Mouse (Mus musculus): ENCODE data around the gene Gabrr1. TPM values are rescaled to one million over a fixed set of nuclear protein-coding genes. Genes with fewer than 3 reads are reported as not detected.

Gabrr1 gene
- polyA plus RNA-seq (2017; shearing (Covaris generic)) = not detected

DNA sequence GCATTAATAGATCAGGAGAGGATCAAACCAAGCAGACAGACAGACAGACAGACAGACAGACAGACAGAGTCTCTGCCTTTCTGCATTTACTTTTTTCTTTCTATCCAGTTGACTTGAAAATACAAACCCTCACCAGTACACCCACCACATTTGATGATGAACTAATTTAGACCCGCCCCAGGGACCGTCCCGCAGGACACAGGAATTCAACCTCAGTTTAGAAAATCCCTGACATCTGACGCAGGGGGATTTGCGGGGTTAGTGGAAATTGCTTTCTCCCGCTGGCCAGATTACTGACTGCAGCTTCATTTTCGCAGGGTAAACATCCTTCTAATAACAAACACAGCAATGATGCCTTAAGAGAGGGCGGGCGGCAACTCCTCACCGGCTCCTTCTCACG lies at the start of gene Gabrr1:
Gabrr1 (plus strand) TSS at position 301 of the 400 bp plus-strand sequence.

DNA sequence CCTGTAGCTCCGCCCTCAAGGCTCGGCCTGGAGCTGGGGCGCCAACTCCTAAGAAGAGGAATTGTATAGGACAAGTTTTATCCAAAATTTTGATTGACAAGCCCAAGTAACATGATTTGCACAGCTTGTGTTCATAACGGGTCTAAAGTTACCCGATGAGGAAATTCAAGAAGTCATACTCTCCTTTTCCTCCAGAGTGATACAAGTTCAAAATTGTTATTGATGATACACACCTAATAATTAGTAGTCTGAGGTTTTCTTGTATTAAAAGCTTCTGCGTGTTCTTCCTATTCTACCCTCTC lies 57.4 kb downstream of the Gabrr1 start, which contains the start of gene Pm20d2:
Pm20d2 (minus strand) TSS at position 3 of the 302 bp plus-strand sequence.

DNA sequence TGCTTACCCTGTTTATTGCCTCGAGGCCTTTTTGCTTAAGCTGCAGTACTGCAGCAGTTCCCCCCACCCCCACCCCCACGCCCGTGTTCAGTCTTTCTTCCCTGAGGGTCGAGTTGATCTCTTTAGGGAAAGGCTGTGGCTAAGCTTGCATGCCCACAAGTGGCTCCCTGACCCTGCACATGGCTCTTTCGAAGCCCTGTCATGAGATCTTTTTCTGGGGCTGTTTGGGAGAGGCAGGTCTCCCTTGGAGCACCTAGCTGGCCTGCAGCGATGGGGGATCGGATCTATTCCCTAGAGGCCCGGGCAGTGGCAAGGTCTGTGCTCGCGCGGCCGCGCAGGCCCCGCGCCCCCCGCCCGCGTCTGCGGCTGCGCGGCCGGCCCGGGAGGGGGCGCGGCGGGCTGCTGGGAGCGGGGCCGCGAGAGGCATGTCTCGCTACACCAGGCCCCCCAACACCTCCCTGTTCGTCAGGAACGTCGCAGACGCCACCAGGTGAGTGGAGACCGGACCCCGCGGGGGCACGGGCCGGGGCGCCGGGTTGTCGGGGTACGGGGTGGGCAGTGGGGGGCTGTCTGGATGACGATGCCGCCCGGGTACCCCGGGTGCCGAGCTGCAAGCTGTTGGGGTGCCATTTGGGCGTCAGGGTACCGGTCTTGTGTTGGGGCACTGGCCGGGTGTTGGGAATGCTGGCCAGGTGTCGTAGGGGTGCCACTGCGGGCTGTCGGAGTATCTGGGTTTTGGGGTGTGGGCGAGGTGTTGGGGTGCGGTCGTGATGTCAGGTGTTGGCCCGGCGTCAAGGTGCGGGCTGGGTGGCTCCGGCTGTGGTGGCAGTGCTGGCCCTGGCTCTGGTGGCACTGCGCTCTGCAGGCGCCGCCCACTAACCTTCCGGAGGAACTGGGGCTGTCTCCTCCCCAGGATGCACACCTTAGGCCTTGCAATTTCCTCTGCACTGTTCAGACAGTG lies 76.8 kb downstream of the Gabrr1 start, which contains the start of gene Srsf12:
Srsf12 (plus strand) TSS at position 111 of the 961 bp plus-strand sequence.

Other genes starting within 250 kb of the Gabrr1 start
- gene Ankrd6, start 181.7 kb upstream of the Gabrr1 start, polyA plus RNA-seq (2017; shearing (Covaris generic)) = 0.07 TPM
- gene Rragd, start 149.5 kb upstream of the Gabrr1 start, polyA plus RNA-seq (2017; shearing (Covaris generic)) = 3.5 TPM
- gene Ube2j1, start 101.1 kb upstream of the Gabrr1 start, polyA plus RNA-seq (2017; shearing (Covaris generic)) = 226 TPM
- 38.7 TPM for gene Gabrr2, start 69.5 kb upstream of the Gabrr1 start, polyA plus RNA-seq (2017; shearing (Covaris generic))
- not detected for gene Pm20d2, start 57.2 kb downstream of the Gabrr1 start, polyA plus RNA-seq (2017; shearing (Covaris generic))
- 5.1 TPM for gene Srsf12, start 76.5 kb downstream of the Gabrr1 start, polyA plus RNA-seq (2017; shearing (Covaris generic))
- 1,941 TPM for gene Pnrc1, start 157.6 kb downstream of the Gabrr1 start, polyA plus RNA-seq (2017; shearing (Covaris generic))
- 89.5 TPM for gene Rngtt, start 177.8 kb downstream of the Gabrr1 start, polyA plus RNA-seq (2017; shearing (Covaris generic))